Mouse (Mus musculus): ENCODE measurements around the gene Srpk1.

Gene Srpk1

GRCm38 (mm10) chr17:28613096-28613495 is 9.4 kb downstream of the Srpk1 start:
- no peak for DNase-seq (ENCODE audit: low spot score)

GRCm38 (mm10) chr17:28612603-28613002 is 9.9 kb downstream of the Srpk1 start:
- peak; percentile 57 for DNase-seq (ENCODE audit: low spot score)

- DNase-seq (ENCODE audit: low spot score), result no peak
These were observed 13.0 kb downstream of the Srpk1 start for GRCm38 (mm10) chr17:28609543-28609942.

GRCm38 (mm10) chr17:28601557-28602250 is 20.8 kb downstream of the Srpk1 start:
- DNase-seq (ENCODE audit: low spot score), result no peak

GRCm38 (mm10) chr17:28600780-28601179 is 21.7 kb downstream of the Srpk1 start:
- DNase-seq (ENCODE audit: low spot score), result no peak

GRCm38 (mm10) chr17:28593965-28594364 is 28.5 kb downstream of the Srpk1 start:
- DNase-seq (ENCODE audit: low spot score), result peak; percentile 86

GRCm38 (mm10) chr17:28592998-28593397 is 29.5 kb downstream of the Srpk1 start:
- DNase-seq (ENCODE audit: low spot score), result peak; percentile 82

- no peak for DNase-seq (ENCODE audit: low spot score)
These were observed 31.0 kb downstream of the Srpk1 start for GRCm38 (mm10) chr17:28591476-28591875.

GRCm38 (mm10) chr17:28590596-28590995 is 31.9 kb downstream of the Srpk1 start:
- DNase-seq (ENCODE audit: low spot score), result no peak

- no peak for DNase-seq (ENCODE audit: low spot score)
These were observed 33.9 kb downstream of the Srpk1 start for GRCm38 (mm10) chr17:28588591-28588990.

GRCm38 (mm10) chr17:28586509-28586908 is 36.0 kb downstream of the Srpk1 start:
- no peak for DNase-seq (ENCODE audit: low spot score)

- DNase-seq (ENCODE audit: low spot score), result no peak
These were observed 41.5 kb downstream of the Srpk1 start for GRCm38 (mm10) chr17:28581056-28581455.

GRCm38 (mm10) chr17:28580396-28580795 is 42.1 kb downstream of the Srpk1 start:
- DNase-seq (ENCODE audit: low spot score), result peak; percentile 56

GRCm38 (mm10) chr17:28575244-28576125 is 47.0 kb downstream of the Srpk1 start, which contains the start of gene Lhfpl5:
TSS of gene Lhfpl5 (plus strand) at chr17:28575641.
- peak; percentile 86 for DNase-seq (ENCODE audit: low spot score)

GRCm38 (mm10) chr17:28572941-28573340 is 49.6 kb downstream of the Srpk1 start:
- no peak for DNase-seq (ENCODE audit: low spot score)

- no peak for DNase-seq (ENCODE audit: low spot score)
These were observed 50.0 kb downstream of the Srpk1 start for GRCm38 (mm10) chr17:28572521-28572920.

- DNase-seq (ENCODE audit: low spot score), result no peak
These were observed 50.6 kb downstream of the Srpk1 start for GRCm38 (mm10) chr17:28571868-28572267.

GRCm38 (mm10) chr17:28567541-28567940 is 55.0 kb downstream of the Srpk1 start:
- DNase-seq (ENCODE audit: low spot score), result no peak

GRCm38 (mm10) chr17:28565181-28565580 is 57.3 kb downstream of the Srpk1 start:
- DNase-seq (ENCODE audit: low spot score), result no peak

- no peak for DNase-seq (ENCODE audit: low spot score)
These were observed 60.9 kb downstream of the Srpk1 start for GRCm38 (mm10) chr17:28561613-28562012.

GRCm38 (mm10) chr17:28560598-28560997 is 61.9 kb downstream of the Srpk1 start, which contains the start of gene Clps:
TSS of gene Clps (minus strand) at chr17:28560766.
- no peak for DNase-seq (ENCODE audit: low spot score)

GRCm38 (mm10) chr17:28557772-28558171 is 64.7 kb downstream of the Srpk1 start:
- no peak for DNase-seq (ENCODE audit: low spot score)

Measured in MN1 (cell line).